Mouse (Mus musculus) Muller cell, postnatal 12 days (primary cell): ENCODE measurements at regions not wholly inside any gene's neighbourhood (a gene's known extent, or its start where the extent isn't known, plus 50 kb on each side); places are given as distances from the start of the nearest gene placed in this dataset.

Experiments used
- DNase-seq: peaks from one replicate; pipeline ENCODE4 v3.0.0-alpha.2; 2015; ENCODE audit errors: inconsistent ontology term

DNA sequence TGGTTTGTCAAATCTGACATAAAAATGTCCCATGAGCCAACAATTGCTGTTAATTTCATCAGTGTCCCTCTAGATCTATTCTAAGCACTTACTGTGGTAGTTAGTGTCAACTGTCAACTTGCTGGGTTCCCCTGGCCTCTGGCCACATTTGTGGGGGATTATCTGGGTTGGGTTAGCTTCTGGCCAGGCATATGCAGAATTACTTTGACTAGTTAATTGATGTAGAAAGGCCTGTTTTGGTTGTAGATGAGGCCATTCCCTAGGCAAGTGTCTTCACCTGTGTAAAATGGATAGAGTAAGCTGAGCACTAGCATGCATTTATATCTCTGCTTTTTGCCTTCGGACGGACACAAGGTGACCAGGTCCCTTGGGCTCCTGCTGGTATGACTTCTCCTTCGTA lies 283.9 kb downstream of the 1810013L24Rik start:
- no peak for DNase-seq

DNA sequence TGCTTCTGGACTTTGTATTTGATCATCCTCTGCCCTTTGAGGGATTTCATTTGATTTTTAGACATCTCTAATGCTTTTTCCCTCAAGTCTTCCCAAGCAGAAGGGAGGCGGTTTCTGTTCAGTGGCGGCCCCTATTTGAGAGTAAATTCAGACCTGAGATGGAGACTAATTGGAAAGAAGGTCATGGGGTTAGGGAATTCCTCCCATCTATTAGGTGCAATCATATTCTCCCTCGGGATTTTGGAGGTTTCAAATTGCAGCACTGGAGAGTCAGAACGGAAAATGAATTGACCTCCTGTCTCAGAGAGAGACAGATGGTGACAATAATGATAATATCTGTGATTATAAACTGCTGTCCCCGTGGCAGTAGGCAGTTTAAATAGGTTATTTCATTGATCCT lies 285.6 kb downstream of the 1810013L24Rik start:
- DNase-seq, result no peak

DNA sequence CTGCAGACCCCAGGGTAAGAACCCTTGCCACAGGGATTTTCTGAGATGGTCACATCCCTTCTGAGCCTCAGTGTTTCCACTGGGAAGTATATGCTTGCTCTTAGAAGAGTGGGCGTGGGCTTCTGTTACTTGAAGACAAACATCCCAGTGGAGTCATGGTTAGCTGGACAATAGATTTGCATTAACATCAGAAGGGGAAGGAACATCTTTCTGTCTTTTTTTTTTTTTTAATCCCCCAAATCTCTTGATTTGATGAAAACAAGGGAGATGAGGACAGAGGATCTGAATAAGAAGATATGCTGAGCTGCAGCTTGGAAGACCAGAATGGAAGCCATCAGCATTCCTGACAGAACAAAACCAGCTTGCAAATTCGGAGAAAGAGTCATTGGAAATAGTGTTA lies 291.7 kb downstream of the 1810013L24Rik start:
- no peak for DNase-seq

GRCm38 (mm10) chr16:9132113-9132512 lies 302.2 kb downstream of the 1810013L24Rik start:
- DNase-seq, result no peak

- DNase-seq, result no peak
Measured at GRCm38 (mm10) chr16:9132778-9133177, 302.9 kb downstream of the 1810013L24Rik start.

DNA sequence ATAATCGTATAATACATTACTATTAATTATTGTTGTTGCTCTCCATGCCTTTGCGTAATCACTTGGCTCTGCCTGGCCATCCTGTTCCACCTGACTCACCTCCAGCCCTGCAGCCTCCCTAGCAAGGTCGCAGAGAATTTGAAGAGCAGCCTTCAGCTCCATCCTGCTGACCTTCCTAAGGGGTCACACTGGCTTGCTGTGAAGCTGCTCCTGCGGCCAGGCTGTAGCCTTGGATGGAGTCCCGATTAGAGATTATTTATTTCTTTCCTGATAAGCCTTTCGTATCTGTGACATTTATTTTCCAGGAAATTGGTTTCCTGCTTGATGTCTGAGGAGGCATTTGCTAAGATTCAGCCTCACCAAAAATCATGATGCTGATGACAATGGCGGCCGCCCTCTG lies 305.5 kb downstream of the 1810013L24Rik start:
- DNase-seq, result no peak

DNA sequence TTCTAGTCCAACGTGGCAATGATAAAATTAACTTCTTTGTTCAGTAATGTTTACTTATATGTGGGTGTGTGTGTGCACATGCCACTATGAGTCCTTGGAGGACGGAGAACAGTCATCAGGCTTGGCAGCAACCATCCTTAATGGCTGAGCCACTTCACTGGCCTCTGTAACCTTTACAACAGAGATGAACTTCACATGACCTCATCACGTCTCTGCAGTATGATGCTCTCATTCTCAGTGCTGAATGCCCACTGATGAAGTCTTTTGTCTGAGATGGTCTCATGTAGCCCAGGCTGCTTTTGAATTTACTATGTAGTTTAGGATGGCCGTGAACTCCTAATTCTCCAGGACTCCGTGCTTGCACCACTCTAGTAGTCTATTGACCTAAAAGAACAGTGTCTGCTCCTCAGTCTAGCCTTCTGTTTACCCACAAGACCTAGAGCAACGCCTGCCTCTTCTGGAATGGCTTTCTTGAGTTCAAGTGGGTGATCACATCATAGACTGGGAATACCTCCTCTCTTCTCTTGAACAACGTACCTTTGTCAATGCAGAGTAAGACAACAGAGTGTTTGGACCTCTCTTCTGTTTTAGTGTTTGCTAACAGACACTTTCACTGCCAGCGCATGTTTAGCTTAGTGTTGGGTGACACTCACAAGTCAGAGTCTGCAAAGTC lies 308.8 kb downstream of the 1810013L24Rik start:
- DNase-seq, result no peak

DNA sequence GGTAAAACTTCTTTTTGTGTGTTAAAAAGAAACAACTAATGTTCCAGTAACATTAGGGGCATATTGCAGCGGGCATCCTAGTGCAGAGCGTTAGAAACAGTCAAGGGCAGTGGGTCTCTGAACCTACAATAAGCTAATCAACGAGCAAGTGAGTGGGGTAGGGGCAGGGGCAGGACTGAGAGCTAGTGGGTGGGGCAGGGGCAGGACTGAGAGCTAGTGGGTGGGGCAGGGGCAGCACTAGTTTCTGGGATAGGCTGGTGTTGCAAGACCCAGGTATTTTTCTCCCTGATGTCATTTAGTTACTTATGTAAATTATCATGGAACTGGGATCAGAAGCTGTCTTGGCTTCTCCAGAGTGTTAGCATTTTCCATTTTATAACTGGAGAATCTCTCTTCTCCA lies 309.5 kb downstream of the 1810013L24Rik start:
- DNase-seq, result no peak

- DNase-seq, result no peak
Measured at GRCm38 (mm10) chr16:9149209-9150135, 319.6 kb downstream of the 1810013L24Rik start.

DNA sequence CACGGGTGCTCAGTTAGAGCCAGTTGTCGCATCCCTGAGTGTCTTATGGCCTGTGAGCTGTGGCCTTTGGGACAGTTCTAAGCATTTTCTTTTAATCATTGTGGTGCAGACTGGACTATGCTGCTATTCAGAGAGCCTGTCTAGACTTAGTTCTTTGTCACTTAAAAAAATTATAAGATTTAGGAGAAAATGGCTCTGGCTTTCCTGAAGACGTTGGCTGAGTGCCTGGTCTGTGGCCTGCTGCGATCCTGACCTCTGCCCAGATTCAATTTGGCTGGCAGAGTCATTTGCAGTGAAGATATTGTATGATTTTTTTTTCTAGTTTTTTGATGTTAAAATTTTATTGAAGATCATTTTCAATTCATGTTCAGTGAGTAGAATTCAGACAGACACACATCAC lies 322.0 kb downstream of the 1810013L24Rik start:
- peak; percentile 3 for DNase-seq

DNA sequence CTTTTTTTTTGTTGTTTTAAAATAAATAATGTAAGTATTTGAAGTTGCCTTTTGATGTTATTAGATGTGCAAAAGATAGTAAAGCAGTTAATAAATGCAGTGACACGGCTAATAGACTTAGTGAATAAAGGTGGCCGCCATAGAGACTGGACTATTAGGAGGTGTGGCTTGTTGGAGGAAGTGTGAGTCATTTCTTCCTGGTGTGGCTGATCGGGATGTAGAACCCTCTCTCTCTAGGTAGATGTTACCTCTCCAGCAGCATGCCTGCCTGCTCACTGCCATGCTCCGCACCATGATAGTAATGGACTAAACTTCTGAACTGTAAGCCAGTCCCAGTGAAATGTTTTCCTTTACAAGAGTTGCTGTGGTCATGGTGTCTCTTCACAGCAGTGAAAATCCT lies 323.6 kb downstream of the 1810013L24Rik start:
- DNase-seq, result no peak

DNA sequence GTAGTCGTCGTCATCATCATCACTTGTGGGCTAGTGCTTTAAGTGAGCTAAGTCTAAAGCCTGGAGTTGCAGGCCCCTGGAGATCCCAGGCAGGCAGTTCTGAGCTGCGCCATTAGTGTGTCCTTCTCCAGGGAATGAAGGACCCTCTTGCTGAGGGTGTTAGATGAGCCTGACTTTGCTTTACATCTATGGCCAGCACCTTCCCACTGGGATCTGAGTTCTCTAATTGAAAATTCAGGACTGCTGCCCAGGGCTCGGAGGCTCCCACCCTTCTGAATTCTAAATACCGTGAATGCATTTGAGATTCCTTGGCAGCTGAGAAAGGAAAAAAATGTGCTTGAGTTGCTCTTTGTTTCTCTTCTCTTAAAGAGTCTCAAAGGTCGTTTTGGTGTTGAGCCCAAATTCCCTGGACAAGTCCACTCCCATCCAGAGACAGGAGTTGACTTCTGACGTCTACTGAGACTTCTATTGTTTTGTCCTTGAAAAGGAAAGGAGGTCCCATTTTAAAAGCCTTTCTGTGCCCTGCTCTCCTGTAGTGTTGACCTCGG lies 335.9 kb downstream of the 1810013L24Rik start:
- peak; percentile 75 for DNase-seq

DNA sequence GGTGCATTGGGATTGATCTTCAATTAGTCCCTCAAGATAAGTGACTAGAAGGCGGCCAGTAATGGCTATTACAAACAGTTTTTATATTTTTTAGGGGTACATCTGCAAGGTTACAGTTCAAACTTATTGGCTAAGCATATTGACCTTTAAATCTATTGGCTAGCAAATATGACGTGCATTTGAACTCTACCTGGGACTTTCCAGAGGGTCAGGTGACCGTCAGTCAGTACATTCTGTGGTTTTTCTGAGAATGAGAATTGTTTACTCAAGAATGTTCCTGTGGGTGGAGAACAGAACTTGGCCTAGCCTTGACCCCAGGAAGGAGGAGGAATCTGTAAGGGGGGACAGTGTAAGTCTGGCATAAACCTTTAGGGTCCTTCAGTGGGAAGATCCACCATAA lies 346.5 kb downstream of the 1810013L24Rik start:
- peak; percentile 5 for DNase-seq

- DNase-seq, result no peak
Measured at GRCm38 (mm10) chr16:9195821-9196220, 365.9 kb downstream of the 1810013L24Rik start.

- DNase-seq, result no peak
Measured at GRCm38 (mm10) chr16:9198903-9199532, 369.1 kb downstream of the 1810013L24Rik start.

GRCm38 (mm10) chr16:9208602-9209001 lies 378.7 kb downstream of the 1810013L24Rik start:
- no peak for DNase-seq

DNA sequence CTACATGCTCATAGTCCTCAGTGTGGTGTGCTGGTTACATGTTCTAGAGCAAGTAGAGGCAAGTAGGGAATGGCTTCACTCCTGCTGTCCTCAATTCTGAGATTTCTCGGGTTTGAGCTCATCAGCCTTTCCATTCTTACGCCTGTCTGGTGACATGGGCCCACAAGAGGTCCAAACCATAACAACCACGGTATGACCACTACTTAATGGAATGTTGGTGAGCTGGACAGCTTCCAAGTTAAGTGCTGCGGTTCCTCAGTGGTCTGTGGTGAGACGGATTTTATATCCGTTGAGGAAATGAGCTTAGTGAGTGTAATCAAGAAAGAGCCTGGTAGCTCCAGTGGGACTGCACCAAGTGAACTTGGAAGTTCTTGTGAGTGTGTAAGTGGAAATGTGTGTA lies 381.6 kb downstream of the 1810013L24Rik start:
- DNase-seq, result peak; percentile 27

DNA sequence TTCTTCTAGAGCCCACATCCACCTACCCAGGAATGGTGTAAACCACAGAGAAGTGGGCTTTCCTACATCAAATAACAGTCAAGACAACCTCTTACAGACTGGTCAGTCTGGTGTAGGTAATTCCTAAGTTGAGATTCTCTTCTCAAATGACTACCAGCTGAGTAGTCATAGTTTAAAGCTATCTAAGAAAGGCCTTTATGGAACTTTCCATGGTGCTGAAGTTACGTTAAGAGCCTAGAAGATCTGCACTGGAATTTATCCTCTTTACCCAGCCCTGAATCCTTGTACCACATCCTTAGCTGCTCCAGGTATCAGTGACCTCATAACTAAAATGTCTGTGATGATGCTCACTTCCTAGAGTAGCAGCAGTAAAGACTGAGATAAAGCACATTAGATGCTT lies 385.2 kb downstream of the 1810013L24Rik start:
- DNase-seq, result no peak

- DNase-seq, result peak; percentile 19
Measured at GRCm38 (mm10) chr16:9217361-9217760, 387.5 kb downstream of the 1810013L24Rik start.

DNA sequence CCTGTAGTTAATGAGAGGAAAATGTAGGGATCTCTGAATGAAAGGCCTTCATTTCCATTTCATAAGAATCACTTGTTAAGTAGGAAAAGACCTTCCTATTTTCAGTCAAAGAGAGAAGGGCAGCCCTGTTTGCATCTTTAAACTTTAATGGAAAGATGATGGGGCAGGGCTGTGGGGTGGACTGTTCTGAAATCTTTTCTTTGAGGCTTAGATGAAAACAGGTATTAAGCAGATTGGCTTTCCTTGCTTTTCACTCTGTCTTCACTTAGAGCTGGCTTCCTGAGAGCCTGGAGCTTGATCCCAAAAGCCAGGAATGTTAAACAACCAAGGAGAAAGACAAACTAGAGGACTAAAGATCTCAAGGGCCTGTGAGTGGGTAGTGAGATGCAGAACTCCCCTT lies 400.3 kb downstream of the 1810013L24Rik start:
- no peak for DNase-seq

- DNase-seq, result peak; percentile 68
Measured at GRCm38 (mm10) chr16:9242099-9242498, 412.2 kb downstream of the 1810013L24Rik start.

- peak; percentile 10 for DNase-seq
Measured at GRCm38 (mm10) chr16:9247198-9247597, 417.3 kb downstream of the 1810013L24Rik start.
